Mouse (Mus musculus): ENCODE results near the gene Slc26a5.

DNA sequence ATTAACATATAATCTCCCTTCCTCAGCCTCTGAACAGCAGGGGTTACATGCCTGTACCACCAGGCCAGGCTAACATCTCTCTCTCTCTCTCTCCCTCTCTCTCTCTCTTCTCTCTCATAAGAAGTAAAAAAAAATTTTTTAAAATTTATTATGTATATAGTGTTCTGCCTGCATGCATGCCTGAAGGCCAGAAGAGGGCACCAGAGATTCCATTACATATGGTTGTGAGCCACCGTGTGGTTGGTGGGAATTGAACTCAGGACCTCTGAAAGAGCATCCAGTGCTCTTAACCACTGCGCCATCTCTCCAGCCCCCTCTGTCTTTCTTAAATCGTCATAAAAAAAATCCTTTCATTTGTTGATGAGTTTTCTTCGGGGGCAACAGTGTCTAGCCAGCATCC is 20.7 kb downstream of the Slc26a5 start:
- TF ChIP-seq GATA1 (IDR thresholded peaks at IDR 0.05; ENCODE audit: borderline replicate concordance, low read length) (no peak), FLI1 (IDR thresholded peaks at IDR 0.05; ENCODE audit: low read length) (no peak)

All from megakaryocyte, embryonic 14.5 days (primary cell).